Mouse (Mus musculus): ENCODE data around the gene Arhgap29. TPM values are rescaled to one million over a fixed set of nuclear protein-coding genes. Genes with fewer than 3 reads are reported as not detected.

Gene Arhgap29
- polyA plus RNA-seq, 1 experiment from 2014 or later, result 48.5 TPM

- H3K4me3 ChIP-seq (ENCODE audit: low read length), result peak overlapping the region; percentile 87
- H3K27me3 ChIP-seq (ENCODE audit: control insufficient read depth, insufficient read depth, low read length), result no peaks in the 10 kb centered on the region
- peak overlapping the region; percentile 90 for H3K9ac ChIP-seq (ENCODE audit: low read length)
- H3K4me1 ChIP-seq (ENCODE audit: control insufficient read depth, insufficient read depth, low read length), result 0 out of 2 replicates have a peak, but pooled peaks cover 3% of the 10 kb centered on the region
- H3K4me2 ChIP-seq (ENCODE audit: low read depth, low read length), result peak overlapping the region; percentile 75
- 0 out of 2 replicates have a peak, but pooled peaks cover 2% of the 10 kb centered on the region for H3K9me3 ChIP-seq (replicated peaks; ENCODE audit: control insufficient read depth, low read length)
- peak; percentile 24 for ATAC-seq (replicated peaks; ENCODE audit: extremely low read depth, insufficient read depth, low FRiP score)
- H3K36me3 ChIP-seq (ENCODE audit: control insufficient read depth, insufficient read depth), result no peaks in the 10 kb centered on the region
- H3K27ac ChIP-seq (ENCODE audit: low read length), result peak overlapping the region; percentile 85
- WGBS, result under 1% methylated on average over 53 of the region's 53 CpGs
These were observed 1.3 kb downstream of the Arhgap29 start for GRCm38 (mm10) chr3:121953433-121954161.

- no peak for ATAC-seq (replicated peaks; ENCODE audit: extremely low read depth, insufficient read depth, low FRiP score)
- 25% methylated on average over 2 of the region's 2 CpGs for WGBS
- 0 out of 2 replicates have a peak, but pooled peaks cover 3% of the 10 kb centered on the region for H3K4me1 ChIP-seq (ENCODE audit: control insufficient read depth, insufficient read depth, low read length)
- H3K27ac ChIP-seq (ENCODE audit: low read length), result peak overlapping the region; percentile 85
- H3K9me3 ChIP-seq (replicated peaks; ENCODE audit: control insufficient read depth, low read length), result 0 out of 2 replicates have a peak, but pooled peaks cover 2% of the 10 kb centered on the region
- H3K9ac ChIP-seq (ENCODE audit: low read length), result peak overlapping the region; percentile 90
- no peaks in the 10 kb centered on the region for H3K27me3 ChIP-seq (ENCODE audit: control insufficient read depth, insufficient read depth, low read length)
- H3K4me2 ChIP-seq (ENCODE audit: low read depth, low read length), result peak overlapping the region; percentile 75
- peak overlapping the region; percentile 87 for H3K4me3 ChIP-seq (ENCODE audit: low read length)
- no peaks in the 10 kb centered on the region for H3K36me3 ChIP-seq (ENCODE audit: control insufficient read depth, insufficient read depth)
These were observed 2.1 kb downstream of the Arhgap29 start for GRCm38 (mm10) chr3:121954421-121954820.

GRCm38 (mm10) chr3:121955527-121955926 is 3.2 kb downstream of the Arhgap29 start:
- Histone ChIP-seq H3K27me3 (ENCODE audit: control insufficient read depth, insufficient read depth, low read length) (no peaks in the 10 kb centered on the region), H3K27ac (ENCODE audit: low read length) (no peak overlapping the region), H3K4me1 (ENCODE audit: control insufficient read depth, insufficient read depth, low read length) (0 out of 2 replicates have a peak, but pooled peaks cover 3% of the 10 kb centered on the region), H3K9me3 (replicated peaks; ENCODE audit: control insufficient read depth, low read length) (0 out of 2 replicates have a peak, but pooled peaks cover 2% of the 10 kb centered on the region), H3K36me3 (ENCODE audit: control insufficient read depth, insufficient read depth) (no peaks in the 10 kb centered on the region), H3K9ac (ENCODE audit: low read length) (no peak overlapping the region), H3K4me3 (ENCODE audit: low read length) (peak overlapping the region; percentile 30; the same call in 1 of the 2 replicates), H3K4me2 (ENCODE audit: low read depth, low read length) (peak overlapping the region; percentile 75; the same call in 1 of the 2 replicates)
- no peak for ATAC-seq (replicated peaks; ENCODE audit: extremely low read depth, insufficient read depth, low FRiP score)
- WGBS, result 90% methylated on average over 4 of the region's 4 CpGs

GRCm38 (mm10) chr3:121956789-121957188 is 4.4 kb downstream of the Arhgap29 start:
- Histone ChIP-seq H3K4me1 (ENCODE audit: control insufficient read depth, insufficient read depth, low read length) (0 out of 2 replicates have a peak, but pooled peaks cover 3% of the 10 kb centered on the region), H3K27me3 (ENCODE audit: control insufficient read depth, insufficient read depth, low read length) (no peaks in the 10 kb centered on the region), H3K27ac (ENCODE audit: low read length) (no peak overlapping the region), H3K9ac (ENCODE audit: low read length) (no peak overlapping the region), H3K36me3 (ENCODE audit: control insufficient read depth, insufficient read depth) (no peaks in the 10 kb centered on the region), H3K9me3 (replicated peaks; ENCODE audit: control insufficient read depth, low read length) (0 out of 2 replicates have a peak, but pooled peaks cover 2% of the 10 kb centered on the region), H3K4me3 (ENCODE audit: low read length) (no peak overlapping the region), H3K4me2 (ENCODE audit: low read depth, low read length) (no peak overlapping the region)
- WGBS, result 90% methylated on average over 7 of the region's 7 CpGs
- ATAC-seq (replicated peaks; ENCODE audit: extremely low read depth, insufficient read depth, low FRiP score), result no peak

GRCm38 (mm10) chr3:121957606-121958344 is 5.4 kb downstream of the Arhgap29 start:
- Histone ChIP-seq H3K4me3 (ENCODE audit: low read length) (no peak overlapping the region), H3K9me3 (replicated peaks; ENCODE audit: control insufficient read depth, low read length) (0 out of 2 replicates have a peak, but pooled peaks cover 2% of the 10 kb centered on the region), H3K4me1 (ENCODE audit: control insufficient read depth, insufficient read depth, low read length) (0 out of 2 replicates have a peak, but pooled peaks cover 2% of the 10 kb centered on the region), H3K27me3 (ENCODE audit: control insufficient read depth, insufficient read depth, low read length) (no peaks in the 10 kb centered on the region), H3K9ac (ENCODE audit: low read length) (no peak overlapping the region), H3K36me3 (ENCODE audit: control insufficient read depth, insufficient read depth) (no peaks in the 10 kb centered on the region), H3K27ac (ENCODE audit: low read length) (no peak overlapping the region), H3K4me2 (ENCODE audit: low read depth, low read length) (no peak overlapping the region)
- no peak for ATAC-seq (replicated peaks; ENCODE audit: extremely low read depth, insufficient read depth, low FRiP score)
- 91% methylated on average over 2 of the region's 2 CpGs for WGBS

GRCm38 (mm10) chr3:121964173-121964572 is 11.8 kb downstream of the Arhgap29 start:
- no peak overlapping the region for H3K27ac ChIP-seq (ENCODE audit: low read length)
- no peaks in the 10 kb centered on the region for H3K36me3 ChIP-seq (ENCODE audit: control insufficient read depth, insufficient read depth)
- no peaks in the 10 kb centered on the region for H3K9me3 ChIP-seq (replicated peaks; ENCODE audit: control insufficient read depth, low read length)
- no peaks in the 10 kb centered on the region for H3K27me3 ChIP-seq (ENCODE audit: control insufficient read depth, insufficient read depth, low read length)
- H3K4me2 ChIP-seq (ENCODE audit: low read depth, low read length), result no peak overlapping the region
- H3K4me3 ChIP-seq (ENCODE audit: low read length), result no peak overlapping the region
- no peak overlapping the region for H3K9ac ChIP-seq (ENCODE audit: low read length)
- H3K4me1 ChIP-seq (ENCODE audit: control insufficient read depth, insufficient read depth, low read length), result 0 out of 2 replicates have a peak, but pooled peaks cover 2% of the 10 kb centered on the region
- no peak for ATAC-seq (replicated peaks; ENCODE audit: extremely low read depth, insufficient read depth, low FRiP score)

- Histone ChIP-seq H3K4me2 (ENCODE audit: low read depth, low read length) (peak overlapping the region; percentile 73), H3K4me3 (ENCODE audit: low read length) (peak overlapping the region; percentile 90), H3K9ac (ENCODE audit: low read length) (peak overlapping the region; percentile 87), H3K9me3 (replicated peaks; ENCODE audit: control insufficient read depth, low read length) (no peaks in the 10 kb centered on the region), H3K27ac (ENCODE audit: low read length) (peak overlapping the region; percentile 87), H3K4me1 (ENCODE audit: control insufficient read depth, insufficient read depth, low read length) (0 out of 2 replicates have a peak, but pooled peaks cover 2% of the 10 kb centered on the region), H3K36me3 (ENCODE audit: control insufficient read depth, insufficient read depth) (no peaks in the 10 kb centered on the region), H3K27me3 (ENCODE audit: control insufficient read depth, insufficient read depth, low read length) (no peaks in the 10 kb centered on the region)
- 1% methylated on average over 33 of the region's 33 CpGs for WGBS
- peak; percentile 100 for ATAC-seq (replicated peaks; ENCODE audit: extremely low read depth, insufficient read depth, low FRiP score)
These were observed 15.5 kb downstream of the Arhgap29 start for GRCm38 (mm10) chr3:121967681-121968476.

- no peaks in the 10 kb centered on the region for H3K9me3 ChIP-seq (replicated peaks; ENCODE audit: control insufficient read depth, low read length)
- H3K27ac ChIP-seq (ENCODE audit: low read length), result peak overlapping the region; percentile 87
- H3K4me2 ChIP-seq (ENCODE audit: low read depth, low read length), result peak overlapping the region; percentile 73
- no peaks in the 10 kb centered on the region for H3K27me3 ChIP-seq (ENCODE audit: control insufficient read depth, insufficient read depth, low read length)
- ATAC-seq (replicated peaks; ENCODE audit: extremely low read depth, insufficient read depth, low FRiP score), result no peak
- WGBS, result 6% methylated on average over 8 of the region's 8 CpGs
- H3K4me3 ChIP-seq (ENCODE audit: low read length), result peak overlapping the region; percentile 90
- H3K36me3 ChIP-seq (ENCODE audit: control insufficient read depth, insufficient read depth), result no peaks in the 10 kb centered on the region
- peaks cover 7% of the 10 kb centered on the region for H3K4me1 ChIP-seq (ENCODE audit: control insufficient read depth, insufficient read depth, low read length)
- H3K9ac ChIP-seq (ENCODE audit: low read length), result peak overlapping the region; percentile 87
These were observed 16.3 kb downstream of the Arhgap29 start for GRCm38 (mm10) chr3:121968621-121969020.
